Mouse (Mus musculus) inflammation-experienced regulatory T-cells, adult 16 weeks (primary cell): Measurements from ENCODE around the gene Hmgn2. TPM values are rescaled to one million over a fixed set of nuclear protein-coding genes. Genes with fewer than 3 reads are reported as not detected.

Experiments used
- polyA plus RNA-seq: library from polyadenylated mRNA; unstranded; fragments of 100-300 nt; shearing (Covaris generic); gene quantifications from one replicate; pipeline ENCODE4 v1.2.1, GENCODE M21; 2017

Gene Hmgn2
- 425 TPM for polyA plus RNA-seq

GRCm38 (mm10) chr4:133968150-133968921 is at the start of gene Hmgn2:
Gene Hmgn2 (minus strand): TSS chr4:133968650.

GRCm38 (mm10) chr4:134000466-134001438 is 32.3 kb upstream of the Hmgn2 start, which contains the start of gene Dhdds:
Gene Dhdds (minus strand): TSS chr4:134000918.

Other genes with a start within 250 kb of the Hmgn2 start
- 32.1 TPM for gene Arid1a, start 211.9 kb downstream of the Hmgn2 start, polyA plus RNA-seq
- gene Rps6ka1, start 80.9 kb downstream of the Hmgn2 start, polyA plus RNA-seq, result 297 TPM
- gene Dhdds, start 32.3 kb upstream of the Hmgn2 start, polyA plus RNA-seq, result 39.1 TPM
- gene Lin28a, start 50.2 kb upstream of the Hmgn2 start, polyA plus RNA-seq, result not detected
- 2.5 TPM for gene Zfp683, start 85.2 kb upstream of the Hmgn2 start, polyA plus RNA-seq
- gene Crybg2, start 92.2 kb upstream of the Hmgn2 start, polyA plus RNA-seq, result 18.3 TPM
- gene Cd52, start 126.4 kb upstream of the Hmgn2 start, polyA plus RNA-seq, result 2,675 TPM
- gene Ubxn11, start 133.9 kb upstream of the Hmgn2 start, polyA plus RNA-seq, result 48.4 TPM
- gene Sh3bgrl3, start 160.1 kb upstream of the Hmgn2 start, polyA plus RNA-seq, result 1,409 TPM
- 89.6 TPM for gene Cep85, start 218.5 kb upstream of the Hmgn2 start, polyA plus RNA-seq
- not detected for gene Gm7534, start 234.4 kb upstream of the Hmgn2 start, polyA plus RNA-seq